Mouse (Mus musculus) CH12.LX (cell line): ENCODE results near the gene Aym1. TPM values are rescaled to one million over a fixed set of nuclear protein-coding genes. Genes with fewer than 3 reads are reported as not detected.

Experiments used
- DNase-seq: peaks from one replicate; pipeline ENCODE4 v3.0.0-alpha.2; 2013; ENCODE audit errors: extremely low read depth
- H3K27ac ChIP-seq: 2 replicates; pipeline ENCODE4 v1.5.1; 2012; ENCODE audit warnings: low read depth, mild to moderate bottlenecking, control low read depth, moderate library complexity; ENCODE audit not compliant: insufficient read depth
- H3K27me3 ChIP-seq: replicated peaks from 2 replicates; pipeline ENCODE3; 2012; ENCODE audit warnings: inconsistent platforms
- H3K36me3 ChIP-seq, 2 experiments: replicated peaks in 1 of 2; 2 replicates each; pipeline versions ENCODE3 to v1.6.1; 2012; ENCODE audit warnings: inconsistent platforms in 1 of 2, low read length in 1 of 2, mild to moderate bottlenecking in 1 of 2, mixed read lengths in 1 of 2, moderate library complexity in 1 of 2; ENCODE audit not compliant: control insufficient read depth in 1 of 2, insufficient read depth in 1 of 2
- H3K4me1 ChIP-seq, 2 experiments: 2 replicates each; pipeline ENCODE4 v1.6.1; 2012; ENCODE audit warnings: inconsistent platforms in 1 of 2, moderate library complexity in 1 of 2; ENCODE audit not compliant: insufficient read depth in 2 of 2, control insufficient read depth in 1 of 2
- H3K4me2 ChIP-seq: 2 replicates; pipeline ENCODE4 v1.6.1; 2012; ENCODE audit warnings: low read depth, mild to moderate bottlenecking, control low read depth; ENCODE audit not compliant: poor library complexity, insufficient read depth, severe bottlenecking
- H3K4me3 ChIP-seq, 3 experiments: fragments of 150-350 bp in 1 of 3; sonication (generic) in 1 of 3; replicated peaks in 1 of 3; 2 replicates each; pipeline versions ENCODE3 to v1.5.1; 2011 to 2012; ENCODE audit warnings: low read depth in 2 of 3, low read length in 2 of 3, mild to moderate bottlenecking in 2 of 3, moderate library complexity in 2 of 3, control low read depth in 1 of 3, improper control_type of control experiment in 1 of 3, inconsistent platforms in 1 of 3, mixed read lengths in 1 of 3; ENCODE audit not compliant: poor library complexity in 1 of 3
- H3K79me2 ChIP-seq: replicated peaks from 2 replicates; pipeline ENCODE4 v1.6.1; 2012; ENCODE audit warnings: mild to moderate bottlenecking, moderate library complexity; ENCODE audit not compliant: control insufficient read depth, poor library complexity, insufficient read depth, severe bottlenecking; ENCODE audit errors: extremely low read depth
- H3K9ac ChIP-seq: 2 replicates; pipeline ENCODE4 v1.6.1; 2012; ENCODE audit warnings: low read depth, mild to moderate bottlenecking, control low read depth, moderate library complexity; ENCODE audit not compliant: insufficient read depth
- H3K9me3 ChIP-seq: replicated peaks from 2 replicates; pipeline ENCODE3; 2012; ENCODE audit warnings: low read length, inconsistent platforms, mixed read lengths
- CHD1 ChIP-seq: IDR thresholded peaks from 2 replicates; pipeline ENCODE4 v1.6.1; 2012; ENCODE audit warnings: low read depth, low read length, improper control_type of control experiment, inconsistent platforms
- CTCF ChIP-seq, 2 experiments: IDR thresholded peaks in 1 of 2; conservative IDR thresholded peaks in 1 of 2; 2 replicates each; pipeline ENCODE4 v1.5.1; 2011 to 2012; ENCODE audit warnings: low read depth in 2 of 2, low read length in 2 of 2, improper control_type of control experiment in 1 of 2, inconsistent platforms in 1 of 2, mild to moderate bottlenecking in 1 of 2, moderate library complexity in 1 of 2
- ETS1 ChIP-seq: conservative IDR thresholded peaks from 2 replicates; pipeline ENCODE4 v1.6.1; 2012; ENCODE audit warnings: low read depth, mild to moderate bottlenecking, inconsistent platforms, low read length, improper control_type of control experiment, moderate library complexity
- GABPA ChIP-seq: IDR thresholded peaks from 2 replicates; pipeline ENCODE4 v1.6.1; 2012; ENCODE audit warnings: low read depth, low read length, improper control_type of control experiment, inconsistent platforms; ENCODE audit not compliant: insufficient replicate concordance
- HCFC1 ChIP-seq: IDR thresholded peaks from 2 replicates; pipeline ENCODE4 v1.6.1; 2012; ENCODE audit warnings: low read depth, mild to moderate bottlenecking, inconsistent platforms, low read length, improper control_type of control experiment
- MYC ChIP-seq: IDR thresholded peaks from 2 replicates; pipeline ENCODE4 v1.6.1; 2011; ENCODE audit warnings: low read depth, mild to moderate bottlenecking, improper control_type of control experiment, low read length
- NELFE ChIP-seq: IDR thresholded peaks from 2 replicates; pipeline ENCODE4 v1.6.1; 2011; ENCODE audit warnings: low read depth, low read length, improper control_type of control experiment
- NRF1 ChIP-seq: IDR thresholded peaks from 2 replicates; pipeline ENCODE4 v1.6.1; 2014; ENCODE audit warnings: low read depth, mild to moderate bottlenecking, inconsistent platforms, low read length, improper control_type of control experiment, moderate library complexity
- PAX5 ChIP-seq: IDR thresholded peaks from 2 replicates; pipeline ENCODE4 v1.6.1; 2012; ENCODE audit warnings: low read length, inconsistent platforms, mixed read lengths
- RAD21 ChIP-seq: IDR thresholded peaks from 2 replicates; pipeline ENCODE4 v1.6.1; 2011; ENCODE audit warnings: low read depth, mild to moderate bottlenecking, low read length, improper control_type of control experiment, moderate library complexity
- SMC3 ChIP-seq: IDR thresholded peaks from 2 replicates; pipeline ENCODE4 v1.6.1; 2011; ENCODE audit warnings: low read depth, low read length, improper control_type of control experiment
- TCF12 ChIP-seq: IDR thresholded peaks from 2 replicates; pipeline ENCODE4 v1.6.1; 2014; ENCODE audit warnings: low read depth, mild to moderate bottlenecking, inconsistent platforms, low read length, improper control_type of control experiment
- UBTF ChIP-seq: IDR thresholded peaks from 2 replicates; pipeline ENCODE4 v1.6.1; 2012; ENCODE audit warnings: low read depth, mild to moderate bottlenecking, inconsistent platforms, low read length, improper control_type of control experiment, moderate library complexity
- USF1 ChIP-seq: IDR thresholded peaks from 2 replicates; pipeline ENCODE4 v1.6.1; 2014; ENCODE audit warnings: low read depth, mild to moderate bottlenecking, inconsistent platforms, low read length, improper control_type of control experiment
- ZC3H11A ChIP-seq: IDR thresholded peaks from 2 replicates; pipeline ENCODE4 v1.6.1; 2012; ENCODE audit warnings: low read depth, mild to moderate bottlenecking, inconsistent platforms, low read length, improper control_type of control experiment
- dilution Hi-C: fragments of 300-500 bp; cut with MboI; formaldehyde crosslinking; loops from 2 replicates; pipeline ENCODE4 v1.14.3; 2020; ENCODE audit warnings: low sequenced_read_pairs; ENCODE audit not compliant: extremely low pct_unique_long_range_greater_than_20kb, extremely low pct_ligation_motif_present
- in situ Hi-C: fragments of 300-500 bp; cut with MboI; formaldehyde crosslinking; loops from 3 replicates; pipeline ENCODE4 v1.14.3; 2019; ENCODE audit warnings: low sequenced_read_pairs, low pct_ligation_motif_present, low pct_unique_long_range_greater_than_20kb, mixed read lengths
- polyA plus RNA-seq: library from polyadenylated mRNA; unstranded; fragments of >175 nt; gene quantifications from 2 replicates; pipeline ENCODE4 v1.2.1, GENCODE M21; 2012; ENCODE audit warnings: low read depth; ENCODE audit not compliant: insufficient read length
- total RNA-seq, 2 experiments: library from RNA; depleted of rRNA; stranded (reverse); fragments of 300-350 nt in 1 of 2; fragments of >200 nt in 1 of 2; gene quantifications; 2 replicates each; pipeline ENCODE4 v1.2.3; 2012 to 2014

Aym1 gene
- total and polyA plus RNA-seq, 3 experiments, result not detected

DNA sequence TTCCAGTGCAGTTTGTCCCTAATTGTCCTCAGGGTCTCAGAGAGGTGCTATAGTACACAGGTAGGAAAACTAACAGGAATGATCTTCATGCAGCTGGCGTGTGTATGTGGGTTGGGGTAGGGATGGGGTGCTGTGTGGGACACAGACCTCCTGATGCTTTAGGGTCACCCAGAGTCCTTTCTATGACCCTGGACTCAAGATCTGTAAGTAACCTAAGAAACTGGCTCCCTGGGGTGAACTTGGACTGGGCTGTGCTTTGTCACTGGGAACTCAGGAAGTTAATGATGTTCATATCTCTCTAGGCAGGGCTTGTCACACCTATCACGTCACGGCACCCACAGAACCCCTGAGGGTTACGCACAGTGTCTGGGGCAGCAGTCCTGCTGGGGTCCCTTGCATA is 15.4 kb downstream of the Aym1 start:
- Histone ChIP-seq H3K4me1 (no peaks in the 10 kb centered on the region), H3K27me3 (peaks cover 49% of the 10 kb centered on the region), H3K79me2 (no peaks in the 10 kb centered on the region), H3K4me2 (no peak overlapping the region), H3K27ac (no peak overlapping the region), H3K36me3 (no peaks in the 10 kb centered on the region), H3K9ac (no peak overlapping the region), H3K9me3 (no peaks in the 10 kb centered on the region), H3K4me3 (no peak overlapping the region)
- no peak for TF ChIP-seq ETS1
- no peak for TF ChIP-seq UBTF
- no peak for TF ChIP-seq ZC3H11A
- no peak for TF ChIP-seq GABPA
- no peak for TF ChIP-seq HCFC1
- no peak for TF ChIP-seq CHD1
- no peak for TF ChIP-seq TCF12
- TF ChIP-seq PAX5, result no peak
- TF ChIP-seq SMC3, result no peak
- dilution Hi-C loops (no loop called here), in situ Hi-C loops (no loop called here)
- DNase-seq, result no peak

DNA sequence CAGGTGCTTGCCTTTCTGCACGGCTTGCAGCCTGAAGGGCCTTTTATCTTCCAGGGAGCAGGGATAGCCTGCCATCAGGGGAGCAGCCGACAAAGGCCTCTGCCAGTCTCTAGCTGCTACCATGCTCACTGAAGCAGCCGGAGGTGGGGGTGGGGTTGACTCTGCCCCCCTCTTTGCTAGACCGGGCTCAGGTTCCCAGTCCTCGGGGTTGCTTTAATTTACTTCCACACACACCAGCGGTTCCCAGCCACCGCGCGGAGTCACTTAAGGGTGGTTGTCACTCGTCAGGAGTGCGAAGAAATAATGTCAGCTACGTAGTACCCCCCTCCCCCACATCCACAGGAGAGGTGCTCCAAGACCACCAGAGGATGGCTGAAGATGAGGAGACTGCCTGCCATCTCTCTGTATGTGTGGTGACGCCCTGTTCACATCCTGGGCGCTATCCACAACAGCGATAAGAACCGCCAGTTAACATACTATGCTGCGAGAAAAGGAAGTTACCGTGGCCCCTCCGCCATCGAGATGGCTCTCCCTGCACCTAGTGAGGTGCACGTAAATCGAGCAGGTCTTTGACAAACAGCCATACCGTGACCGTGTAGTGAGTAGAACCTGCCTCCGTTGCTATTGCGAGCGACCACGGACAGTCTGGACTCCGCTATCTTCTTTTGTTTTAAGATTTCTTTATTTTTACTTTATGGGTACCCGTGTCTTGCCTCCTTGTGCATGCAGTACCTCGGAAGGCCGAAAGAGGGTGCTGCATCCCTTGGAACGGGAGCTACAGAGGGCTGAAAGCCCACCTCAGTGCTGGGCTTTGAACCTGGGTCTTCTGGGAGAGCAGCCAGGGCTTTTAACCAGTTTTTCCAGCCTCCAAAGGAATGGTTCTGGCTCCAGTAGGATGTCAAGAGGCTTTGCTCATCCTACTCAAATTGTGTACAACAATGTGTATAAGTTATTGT is 16.2 kb downstream of the Aym1 start:
- H3K27ac ChIP-seq, result no peak overlapping the region
- no peaks in the 10 kb centered on the region for H3K4me1 ChIP-seq
- H3K4me2 ChIP-seq, result no peak overlapping the region
- H3K36me3 ChIP-seq, result no peaks in the 10 kb centered on the region
- H3K9ac ChIP-seq, result no peak overlapping the region
- dilution Hi-C loops, result no loop called here
- peaks cover 43% of the 10 kb centered on the region for H3K27me3 ChIP-seq
- no peaks in the 10 kb centered on the region for H3K79me2 ChIP-seq
- peaks cover 3% of the 10 kb centered on the region for H3K9me3 ChIP-seq
- peak; percentile 27 for DNase-seq
- TF ChIP-seq USF1, result no peak
- TF ChIP-seq MYC, result no peak
- TF ChIP-seq RAD21, result peak; percentile 53
- peak; percentile 15; the same call in 1 of the 2 replicates for TF ChIP-seq SMC3
- no peak for TF ChIP-seq NELFE
- no peak for TF ChIP-seq NRF1
- TF ChIP-seq UBTF, result no peak
- TF ChIP-seq CTCF (conservative IDR thresholded peaks at IDR 0.05 in 1 of 2, IDR thresholded peaks at IDR 0.05 in 1 of 2; ENCODE audit: low read depth in 2 of 2, low read length in 2 of 2), result peak; percentile 48 to 55
- H3K4me3 ChIP-seq, result no peak overlapping the region
- in situ Hi-C loops, result no loop called here
